Mouse (Mus musculus) MEL (cell line): Measurements from ENCODE around the gene Nkd1.

ENCODE experiments used
- CHD2 ChIP-seq: IDR thresholded peaks from 2 replicates; pipeline ENCODE4 v1.6.1; 2011; ENCODE audit warnings: low read length, improper control_type of control experiment
- CTCF ChIP-seq, 3 experiments: IDR thresholded peaks in 2 of 3; conservative IDR thresholded peaks in 1 of 3; 2 replicates each; pipeline ENCODE4 v1.5.1; 2011 to 2012; ENCODE audit warnings: low read length in 3 of 3, low read depth in 2 of 3, mild to moderate bottlenecking in 2 of 3, improper control_type of control experiment in 1 of 3, inconsistent platforms in 1 of 3, mixed read lengths in 1 of 3, moderate library complexity in 1 of 3; ENCODE audit not compliant: control insufficient read depth in 1 of 3, insufficient read depth in 1 of 3, poor library complexity in 1 of 3, severe bottlenecking in 1 of 3
- GABPA ChIP-seq: IDR thresholded peaks from 2 replicates; pipeline ENCODE4 v1.6.1; 2012; ENCODE audit warnings: low read depth, mild to moderate bottlenecking, inconsistent platforms, low read length, improper control_type of control experiment, moderate library complexity
- GATA1 ChIP-seq: IDR thresholded peaks from 2 replicates; pipeline ENCODE4 v1.6.1; 2011; ENCODE audit warnings: low read depth, low read length, improper control_type of control experiment
- MYB ChIP-seq: IDR thresholded peaks from 2 replicates; pipeline ENCODE4 v1.6.1; 2011; ENCODE audit warnings: mild to moderate bottlenecking, low read depth, low read length, improper control_type of control experiment
- TAL1 ChIP-seq: IDR thresholded peaks from 2 replicates; pipeline ENCODE4 v1.6.1; 2012; ENCODE audit warnings: mild to moderate bottlenecking, inconsistent platforms, low read length, moderate library complexity, mixed read lengths
- USF1 ChIP-seq: IDR thresholded peaks from 2 replicates; pipeline ENCODE4 v1.6.1; 2014; ENCODE audit warnings: low read depth, mild to moderate bottlenecking, inconsistent platforms, low read length, improper control_type of control experiment, moderate library complexity

DNA sequence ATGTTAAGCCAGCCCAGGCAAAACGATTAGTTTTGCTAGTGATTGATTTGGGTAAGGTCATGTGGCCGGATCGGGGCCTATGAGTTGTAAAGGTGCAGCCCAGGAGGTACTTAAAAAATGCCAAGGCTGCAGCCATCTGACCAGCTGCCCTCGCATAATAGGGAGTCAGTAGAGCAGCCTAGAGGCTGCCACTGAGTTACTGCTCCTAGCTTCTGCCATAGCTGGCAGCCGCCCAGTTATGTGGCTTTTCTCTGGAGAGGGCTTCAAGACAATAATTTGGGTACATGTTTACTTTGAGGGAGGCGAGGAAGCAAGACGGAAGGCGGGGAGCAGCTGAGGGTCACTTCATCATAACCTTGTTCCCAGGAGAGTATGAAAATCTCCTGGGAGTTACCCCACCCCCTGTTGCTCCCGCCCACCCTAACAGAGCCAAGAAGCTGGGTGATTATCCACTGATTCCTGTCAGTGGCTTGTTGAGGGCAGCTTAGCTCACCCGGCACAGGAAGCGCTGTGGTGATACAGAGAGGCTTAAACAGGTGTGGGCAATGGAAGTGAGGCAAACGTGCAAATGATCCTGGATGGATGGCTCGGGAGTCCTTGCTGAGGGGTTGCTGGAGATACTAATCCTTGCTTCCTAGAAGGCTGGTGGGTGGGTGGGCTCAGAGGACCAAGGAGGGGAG is 84.3 kb downstream of the Nkd1 start:
- TF ChIP-seq TAL1 (no peak), GATA1 (no peak), GABPA (no peak), USF1 (no peak), CTCF (IDR thresholded peaks at IDR 0.05 in 2 of 3, conservative IDR thresholded peaks at IDR 0.05 in 1 of 3; ENCODE audit: control insufficient read depth in 1 of 3, insufficient read depth in 1 of 3, low read depth in 2 of 3, low read length in 3 of 3, poor library complexity in 1 of 3, severe bottlenecking in 1 of 3) (no peak), MYB (no peak), CHD2 (no peak)
